Mouse (Mus musculus): ENCODE measurements around the gene Cramp1l.

DNA sequence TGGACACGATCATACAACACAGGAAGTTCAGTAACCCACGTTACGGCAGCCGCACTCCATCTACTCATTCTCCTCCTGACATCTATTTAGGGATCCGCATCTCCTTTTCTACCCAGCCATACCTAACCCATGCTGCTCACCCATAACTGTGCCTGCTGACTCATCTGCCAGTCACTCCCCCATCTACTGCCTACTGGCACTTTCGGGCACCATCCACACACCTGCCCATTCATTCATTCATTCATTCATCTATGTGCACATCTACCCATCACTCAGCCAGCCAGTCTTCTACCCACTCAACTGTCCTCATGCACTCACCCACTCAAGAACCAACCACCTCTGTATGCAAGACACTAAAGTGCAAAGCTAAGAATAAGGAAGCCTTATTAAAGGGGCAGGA is 28.4 kb downstream of the Cramp1l start:
- no peak for TF ChIP-seq GATA1 (IDR thresholded peaks at IDR 0.05; ENCODE audit: borderline replicate concordance, low read length)
- no peak for TF ChIP-seq FLI1 (IDR thresholded peaks at IDR 0.05; ENCODE audit: low read length)
